Mouse (Mus musculus) heart, postnatal 0 days (tissue): ENCODE measurements around the gene Kifc1. TPM values are rescaled to one million over a fixed set of nuclear protein-coding genes. Genes with fewer than 3 reads are reported as not detected.
"Not testable (repeated sequence)": the region's sequence is repeated elsewhere in the genome, so short reads cannot be mapped to it uniquely, and the experiment has no call there.

ENCODE experiments used
- ATAC-seq: fragments of 200-750 bp; cut with Nextera tagmentation; 2 replicates; pipeline ENCODE4 v1.8.0; 2017; ENCODE audit warnings: low read depth, moderate number of reproducible peaks, moderate library complexity; ENCODE audit not compliant: insufficient read depth
- DNase-seq: peaks from one replicate; pipeline ENCODE4 v3.0.0-alpha.2; 2016; ENCODE audit warnings: low spot score
- H3K27ac ChIP-seq: fragments of 300-500 bp; sonication (generic); 2 replicates; pipeline ENCODE4 v1.5.1; 2014; ENCODE audit warnings: low read depth, mild to moderate bottlenecking
- H3K27me3 ChIP-seq: fragments of 300-500 bp; sonication (generic); 2 replicates; pipeline ENCODE4 v1.6.1; 2014; ENCODE audit warnings: low read length, mixed read lengths; ENCODE audit not compliant: control insufficient read depth, insufficient read depth
- H3K36me3 ChIP-seq: fragments of 300-500 bp; sonication (generic); replicated peaks from 2 replicates; pipeline ENCODE4 v1.6.1; 2014; ENCODE audit warnings: low read length, mixed read lengths; ENCODE audit not compliant: control insufficient read depth, insufficient read depth
- H3K4me1 ChIP-seq: fragments of 300-500 bp; sonication (generic); 2 replicates; pipeline ENCODE4 v1.6.1; 2014; ENCODE audit warnings: antibody characterized with exemption; ENCODE audit not compliant: control insufficient read depth, insufficient read depth
- H3K4me2 ChIP-seq: fragments of 300-500 bp; sonication (generic); 2 replicates; pipeline ENCODE4 v1.6.1; 2014; ENCODE audit warnings: low read depth, mild to moderate bottlenecking, low read length, moderate library complexity
- H3K4me3 ChIP-seq: fragments of 300-500 bp; sonication (generic); 2 replicates; pipeline ENCODE4 v1.5.1; 2014; ENCODE audit warnings: low read depth, low read length
- H3K9ac ChIP-seq: fragments of 300-500 bp; sonication (generic); replicated peaks from 2 replicates; pipeline ENCODE4 v1.6.1; 2014; ENCODE audit warnings: low read depth, low read length, mixed read lengths
- H3K9me3 ChIP-seq: fragments of 300-500 bp; sonication (generic); replicated peaks from 2 replicates; pipeline ENCODE4 v1.6.1; 2016; ENCODE audit warnings: low read length; ENCODE audit not compliant: control insufficient read depth
- CTCF ChIP-seq: IDR thresholded peaks from 2 replicates; pipeline ENCODE4 v1.5.1; 2016; ENCODE audit warnings: antibody characterized with exemption, control low read depth, low read depth
- EP300 ChIP-seq: IDR thresholded peaks from 2 replicates; pipeline ENCODE4 v1.6.1; 2016; ENCODE audit warnings: antibody characterized with exemption, low read depth
- WGBS: fragments of 180-500 bp; shearing (Covaris S2); extraction: QIAGEN DNeasy Blood & Tissue Kit; methylation state at CpG from one replicate; pipeline ENCODE4 v1.1.7; 2014; 5-methylcytosine and 5-hydroxymethylcytosine counted together
- polyA plus RNA-seq: library from polyadenylated mRNA; unstranded; fragments of >200 nt; fragmentation: Nextera tagmentation; extraction: Ambion mirVana; gene quantifications from 2 replicates; pipeline ENCODE4 v1.2.1, GENCODE M21; 2015
- total RNA-seq: library from RNA; depleted of rRNA; stranded (reverse); fragments of >200 nt; gene quantifications from 2 replicates; pipeline ENCODE4 v1.2.3, GENCODE M21; 2014; ENCODE audit warnings: low replicate concordance

Gene Kifc1
- total and polyA plus RNA-seq, 2 experiments from 2014 or later = 2.0 to 17.0 TPM

- TF ChIP-seq CTCF = no peak
- peak; percentile 77; the same call in 1 of the 2 replicates for TF ChIP-seq EP300
Measured at GRCm38 (mm10) chr17:33909077-33909868, 18.8 kb upstream of the Kifc1 start, which contains the start of gene Daxx. Gene Daxx (plus strand): TSS chr17:33909414.

GRCm38 (mm10) chr17:33908331-33909076 lies 18.0 kb upstream of the Kifc1 start:
- Histone ChIP-seq H3K4me2 (peak overlapping the region; percentile 83), H3K27ac (peak overlapping the region; percentile 96), H3K4me1 (peaks cover 8% of the 10 kb centered on the region), H3K27me3 (no peaks in the 10 kb centered on the region), H3K36me3 (peaks cover 28% of the 10 kb centered on the region), H3K4me3 (peak overlapping the region; percentile 93), H3K9ac (peak overlapping the region; percentile 58), H3K9me3 (no peaks in the 10 kb centered on the region)
- TF ChIP-seq CTCF (no peak), EP300 (no peak)
- 1% methylated on average over 42 of the region's 44 CpGs for WGBS
- ATAC-seq (peak; percentile 18), DNase-seq (no peak)

More at GRCm38 (mm10) chr17:33909077-33909868, 18.8 kb upstream of the Kifc1 start, which contains the start of gene Daxx:
- peak within 1 kb of the TSS; percentile 96 for H3K27ac ChIP-seq
- peaks cover 35% of the 10 kb centered on the region for H3K36me3 ChIP-seq
- peaks cover 8% of the 10 kb centered on the region for H3K4me1 ChIP-seq
- peak within 1 kb of the TSS; percentile 84 for H3K9ac ChIP-seq
- peak within 1 kb of the TSS; percentile 83 for H3K4me2 ChIP-seq
- no peaks in the 10 kb centered on the region for H3K27me3 ChIP-seq
- WGBS = under 1% methylated on average over 68 of the region's 68 CpGs
- ATAC-seq = peak; percentile 97
- peak; percentile 96 for DNase-seq
- H3K4me3 ChIP-seq = peak within 1 kb of the TSS; percentile 93
- H3K9me3 ChIP-seq = no peaks in the 10 kb centered on the region

- not testable (repeated sequence) for H3K27me3 ChIP-seq, H3K4me2 ChIP-seq, H3K9ac ChIP-seq, H3K27ac ChIP-seq, H3K36me3 ChIP-seq, H3K4me3 ChIP-seq, H3K9me3 ChIP-seq, H3K4me1 ChIP-seq, ATAC-seq, DNase-seq
- 50% methylated on average over 3 of the region's 4 CpGs for WGBS
Measured at GRCm38 (mm10) chr17:33904835-33905234, 14.4 kb upstream of the Kifc1 start, which contains the start of gene Platr17. Gene Platr17 (plus strand): TSS chr17:33905135.

GRCm38 (mm10) chr17:33903911-33904651 lies 13.6 kb upstream of the Kifc1 start:
- H3K9me3 ChIP-seq, H3K36me3 ChIP-seq, ATAC-seq, H3K4me1 ChIP-seq, H3K9ac ChIP-seq, H3K27me3 ChIP-seq, DNase-seq, H3K4me2 ChIP-seq, H3K27ac ChIP-seq, H3K4me3 ChIP-seq: not testable (repeated sequence)
- WGBS = 74% methylated on average over 6 of the region's 6 CpGs

GRCm38 (mm10) chr17:33902491-33902890 lies 12.0 kb upstream of the Kifc1 start:
- H3K9ac ChIP-seq = no peak overlapping the region
- WGBS = 70% methylated on average over 7 of the region's 7 CpGs

More at GRCm38 (mm10) chr17:33902491-33902890, 12.0 kb upstream of the Kifc1 start:
- H3K9me3 ChIP-seq = no peaks in the 10 kb centered on the region
- no peak overlapping the region for H3K4me3 ChIP-seq
- H3K27me3 ChIP-seq = no peaks in the 10 kb centered on the region
- DNase-seq = no peak
- no peak overlapping the region for H3K4me2 ChIP-seq
- no peaks in the 10 kb centered on the region for H3K4me1 ChIP-seq
- no peak overlapping the region for H3K27ac ChIP-seq
- no peaks in the 10 kb centered on the region for H3K36me3 ChIP-seq
- TF ChIP-seq CTCF (no peak), EP300 (no peak)
- no peak for ATAC-seq
